Mouse (Mus musculus) kidney, adult 2 months (tissue): ENCODE data around the gene Cap2. TPM values are rescaled to one million over a fixed set of nuclear protein-coding genes. Genes with fewer than 3 reads are reported as not detected.

ENCODE experiments used
- DNase-seq: peaks from one replicate; pipeline ENCODE4 v3.0.0; 2021
- H3K27ac ChIP-seq: fragments of 200-500 bp; 2 replicates; pipeline ENCODE4 v1.5.1; 2012; ENCODE audit warnings: low read depth, low read length, control low read depth, inconsistent platforms; ENCODE audit not compliant: insufficient read depth
- H3K27me3 ChIP-seq: fragments of 200-500 bp; replicated peaks from 2 replicates; pipeline ENCODE4 v1.6.1; 2012; ENCODE audit warnings: mild to moderate bottlenecking, moderate library complexity, low read length, inconsistent platforms; ENCODE audit not compliant: control insufficient read depth, insufficient read depth
- H3K36me3 ChIP-seq: fragments of 200-500 bp; 2 replicates; pipeline ENCODE4 v1.6.1; 2012; ENCODE audit warnings: mild to moderate bottlenecking, moderate library complexity, low read length, inconsistent platforms; ENCODE audit not compliant: control insufficient read depth, insufficient read depth
- H3K4me1 ChIP-seq: fragments of 200-500 bp; 2 replicates; pipeline ENCODE4 v1.6.1; 2011; ENCODE audit warnings: low read length; ENCODE audit not compliant: control insufficient read depth, insufficient read depth
- H3K4me3 ChIP-seq: fragments of 200-500 bp; 2 replicates; pipeline ENCODE4 v1.5.1; 2011; ENCODE audit warnings: mild to moderate bottlenecking, low read depth, low read length, control low read depth; ENCODE audit not compliant: insufficient read depth
- CTCF ChIP-seq: fragments of 200-500 bp; conservative IDR thresholded peaks from 2 replicates; pipeline ENCODE4 v1.5.1; 2011; ENCODE audit warnings: low read depth, mild to moderate bottlenecking, control low read depth, low read length, moderate library complexity, mixed read lengths; ENCODE audit not compliant: insufficient read depth, insufficient read length
- POLR2A ChIP-seq: fragments of 200-500 bp; IDR thresholded peaks from one replicate; pipeline ENCODE4 v1.6.1; 2011; ENCODE audit warnings: low read depth, low read length, control low read depth
- WGBS: fragments of 180-500 bp; shearing (Covaris S2); methylation state at CpG from one replicate; pipeline ENCODE4 v1.1.7; 2018; 5-methylcytosine and 5-hydroxymethylcytosine counted together
- polyA plus RNA-seq: library from polyadenylated mRNA; depleted of rRNA; stranded (reverse); fragments of >200 nt; gene quantifications from 2 replicates; pipeline ENCODE4 v1.2.3, GENCODE M21; 2012

Gene Cap2
- polyA plus RNA-seq, 1 experiment: 3.2 TPM

DNA sequence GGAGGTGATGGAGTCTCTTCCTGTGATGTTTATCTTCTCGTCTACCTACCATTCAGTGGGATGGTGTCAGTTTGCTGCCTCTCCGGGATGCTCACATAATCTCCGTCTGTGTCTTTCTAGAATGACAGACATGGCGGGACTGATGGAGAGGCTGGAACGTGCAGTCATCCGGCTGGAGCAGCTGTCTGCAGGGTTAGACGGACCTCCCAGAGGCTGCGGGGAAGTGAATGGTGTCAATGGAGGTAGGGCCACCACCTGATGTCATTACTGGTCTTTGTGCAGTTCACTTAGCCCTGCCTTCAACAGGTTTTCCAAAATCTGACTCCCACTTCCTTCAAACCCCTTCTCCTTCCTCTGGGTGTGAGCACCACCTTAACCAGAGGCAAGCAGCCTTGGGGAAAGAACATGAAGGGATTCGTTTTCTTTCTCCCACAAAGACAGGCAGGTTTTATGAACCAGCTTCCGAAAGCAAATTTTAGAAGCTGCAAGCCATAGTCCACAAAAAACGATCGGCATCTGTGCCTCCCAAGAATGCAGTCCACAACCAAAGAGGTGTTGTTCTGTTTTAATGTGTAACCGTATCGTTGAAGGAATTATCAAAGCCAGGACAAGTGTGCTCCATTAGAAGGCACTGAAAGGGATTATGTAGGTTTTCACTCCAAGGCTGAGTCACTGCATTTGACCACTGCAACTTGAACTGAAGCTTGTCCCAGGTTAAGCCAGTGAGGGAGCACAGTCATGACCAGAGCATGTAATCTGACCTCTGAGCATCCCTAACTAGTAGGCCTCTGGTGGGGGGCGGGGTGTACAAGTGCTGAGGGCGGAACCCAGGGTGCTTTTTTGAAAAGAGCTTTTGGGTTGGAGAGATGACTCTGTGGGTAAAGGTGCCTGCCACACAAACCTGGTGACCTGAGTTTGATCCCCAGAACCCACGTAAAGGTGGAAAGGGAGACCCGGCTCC is 23.9 kb downstream of the Cap2 start:
- WGBS: 60% methylated on average over 18 of the region's 18 CpGs
- TF ChIP-seq CTCF: no peak

DNA sequence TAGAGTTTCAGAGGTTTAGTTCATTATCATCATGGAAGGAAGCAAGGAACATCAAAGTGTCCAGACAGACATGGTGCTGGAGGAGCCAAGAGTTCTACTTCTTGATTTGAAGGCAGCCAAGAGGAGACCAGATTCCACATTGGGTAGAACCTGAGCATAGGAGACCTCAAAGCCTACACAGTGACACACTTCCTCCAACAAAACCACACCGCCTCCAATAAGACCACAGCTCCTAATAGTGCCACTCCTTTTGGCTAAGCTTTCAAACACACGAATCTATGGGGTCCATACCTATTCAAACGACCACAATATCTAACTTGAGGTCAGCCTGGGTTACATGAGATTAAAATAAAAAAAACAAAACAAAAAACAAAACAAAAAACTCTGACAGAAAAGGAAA is 25.0 kb downstream of the Cap2 start:
- Histone ChIP-seq H3K27me3 (no peaks in the 10 kb centered on the region), H3K36me3 (no peaks in the 10 kb centered on the region), H3K27ac (no peak overlapping the region), H3K4me3 (no peak overlapping the region), H3K4me1 (no peaks in the 10 kb centered on the region)
- no peak for TF ChIP-seq POLR2A
- TF ChIP-seq CTCF: no peak
- no peak for DNase-seq
- 77% methylated on average over 3 of the region's 3 CpGs for WGBS

More for the DNA sequence above, 23.9 kb downstream of the Cap2 start:
- Histone ChIP-seq H3K27me3 (no peaks in the 10 kb centered on the region), H3K4me3 (no peak overlapping the region), H3K27ac (no peak overlapping the region), H3K4me1 (no peaks in the 10 kb centered on the region), H3K36me3 (no peaks in the 10 kb centered on the region)
- DNase-seq: no peak

DNA sequence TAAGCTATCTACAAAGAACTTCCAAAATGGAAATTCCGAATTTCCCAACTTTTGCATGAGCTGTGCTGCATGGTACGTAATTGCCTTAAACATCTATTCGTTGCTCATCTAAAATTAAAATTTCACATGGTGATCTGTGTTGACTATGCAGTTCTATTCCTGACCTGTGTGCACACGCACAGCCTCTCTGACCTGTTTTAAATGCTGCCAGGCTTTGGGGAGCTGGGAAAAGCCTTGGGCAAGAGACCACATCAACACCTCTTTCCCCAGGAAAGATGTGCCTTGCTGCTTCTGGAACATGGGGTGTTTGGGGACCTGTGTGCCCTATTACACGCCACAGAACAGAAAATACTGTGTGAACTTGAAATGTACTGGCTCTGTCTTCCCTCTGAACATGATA is 25.7 kb downstream of the Cap2 start:
- no peaks in the 10 kb centered on the region for H3K4me1 ChIP-seq
- H3K4me3 ChIP-seq: no peak overlapping the region
- no peak overlapping the region for H3K27ac ChIP-seq
- no peak for DNase-seq
- WGBS: 88% methylated on average over 5 of the region's 5 CpGs
- no peaks in the 10 kb centered on the region for H3K27me3 ChIP-seq
- H3K36me3 ChIP-seq: no peaks in the 10 kb centered on the region
- TF ChIP-seq POLR2A (no peak), CTCF (no peak)

DNA sequence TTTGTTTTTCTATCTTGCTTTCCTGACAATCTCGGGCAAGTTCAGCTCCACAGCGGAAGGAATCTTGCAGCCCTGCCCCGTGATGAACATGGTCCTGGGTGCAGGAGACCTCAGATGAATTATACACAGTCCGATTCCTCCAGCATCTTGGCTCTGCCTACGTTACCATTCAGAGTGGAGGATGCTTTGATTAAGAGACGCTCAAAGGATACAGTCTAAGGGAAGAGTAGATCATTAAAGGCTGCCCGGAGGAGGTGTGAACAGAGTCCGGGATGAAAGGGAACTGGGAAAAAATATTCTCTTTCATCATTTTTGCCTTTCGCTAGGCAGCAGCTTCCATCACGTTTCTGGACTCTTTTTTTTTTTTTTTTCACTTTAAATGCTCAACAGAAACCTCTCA is 27.4 kb downstream of the Cap2 start:
- 70% methylated on average over 10 of the region's 10 CpGs for WGBS
- H3K4me1 ChIP-seq: no peaks in the 10 kb centered on the region
- no peak for TF ChIP-seq POLR2A
- DNase-seq: no peak
- no peaks in the 10 kb centered on the region for H3K27me3 ChIP-seq
- H3K36me3 ChIP-seq: no peaks in the 10 kb centered on the region
- no peak overlapping the region for H3K4me3 ChIP-seq
- no peak overlapping the region for H3K27ac ChIP-seq

DNA sequence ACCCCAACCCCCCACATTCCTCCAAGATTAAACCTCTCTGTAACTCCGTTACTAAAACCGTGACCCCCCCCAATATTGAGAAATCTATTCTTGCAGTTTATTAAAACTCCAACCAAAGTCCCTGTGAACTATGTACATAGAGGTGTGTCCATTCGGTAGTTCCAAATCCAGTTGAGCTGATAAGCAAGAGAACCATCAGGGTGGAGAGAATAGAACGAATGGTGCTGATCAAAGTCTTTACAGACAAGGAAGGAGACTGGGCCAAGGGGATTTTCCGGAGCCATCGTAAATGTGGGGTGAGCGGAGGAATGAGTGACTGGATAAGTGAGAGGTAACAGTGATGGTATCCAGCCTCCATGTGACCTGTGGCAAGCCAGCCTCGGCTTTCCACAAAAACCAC is 28.9 kb downstream of the Cap2 start:
- TF ChIP-seq CTCF: no peak
- Histone ChIP-seq H3K4me3 (no peak overlapping the region), H3K27ac (no peak overlapping the region), H3K36me3 (no peaks in the 10 kb centered on the region), H3K4me1 (no peaks in the 10 kb centered on the region), H3K27me3 (no peaks in the 10 kb centered on the region)
- DNase-seq: no peak
- WGBS: 73% methylated on average over 8 of the region's 8 CpGs

DNA sequence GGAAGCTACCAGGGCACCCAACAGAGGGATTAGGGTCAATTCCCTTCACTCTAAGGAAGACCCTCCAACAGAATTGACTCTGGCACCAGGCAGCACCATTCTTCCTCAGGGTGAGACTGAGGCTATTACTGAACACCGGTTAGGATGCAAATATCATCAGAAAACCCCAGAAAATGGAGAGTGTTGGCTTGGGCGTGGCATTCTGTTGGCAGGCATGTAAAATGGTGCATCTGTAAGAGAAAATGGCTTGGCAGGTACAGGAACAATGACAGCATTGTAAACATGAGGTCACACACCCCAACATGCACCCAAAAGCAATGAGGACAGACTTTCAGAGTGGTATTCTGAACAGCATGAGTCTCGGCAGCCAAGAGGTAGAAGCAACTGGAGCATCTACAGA is 30.0 kb downstream of the Cap2 start:
- no peak overlapping the region for H3K27ac ChIP-seq
- DNase-seq: no peak
- no peaks in the 10 kb centered on the region for H3K27me3 ChIP-seq
- no peaks in the 10 kb centered on the region for H3K36me3 ChIP-seq
- WGBS: 92% methylated on average over 3 of the region's 3 CpGs
- TF ChIP-seq POLR2A: no peak
- no peak for TF ChIP-seq CTCF
- H3K4me1 ChIP-seq: no peaks in the 10 kb centered on the region
- H3K4me3 ChIP-seq: no peak overlapping the region

DNA sequence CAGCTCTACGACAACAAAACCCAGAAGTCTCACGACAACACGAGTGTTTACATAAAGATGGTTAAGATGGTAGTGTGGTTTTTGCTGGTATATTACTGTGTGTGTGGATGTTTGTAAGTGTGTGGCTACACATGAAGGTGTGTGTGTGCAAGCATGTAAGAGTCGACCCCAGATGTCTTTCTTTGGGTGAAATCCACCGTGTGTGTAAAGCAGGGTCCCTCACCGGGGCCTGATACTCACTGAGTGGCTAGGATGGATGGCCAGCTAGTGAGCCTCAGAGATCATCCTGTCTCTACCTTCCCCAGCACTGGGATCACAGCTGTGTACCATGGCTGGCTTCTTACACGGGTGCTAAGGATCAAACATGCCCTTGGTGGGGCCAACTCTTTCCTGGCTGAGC is 30.6 kb downstream of the Cap2 start:
- TF ChIP-seq CTCF (no peak), POLR2A (no peak)

More for the DNA sequence above, 30.6 kb downstream of the Cap2 start:
- H3K4me3 ChIP-seq: no peak overlapping the region
- DNase-seq: no peak
- WGBS: 90% methylated on average over 7 of the region's 7 CpGs
- no peaks in the 10 kb centered on the region for H3K4me1 ChIP-seq
- no peak overlapping the region for H3K27ac ChIP-seq
- H3K36me3 ChIP-seq: no peaks in the 10 kb centered on the region
- H3K27me3 ChIP-seq: no peaks in the 10 kb centered on the region
